Mouse (Mus musculus): ENCODE data around the gene Nrcam. TPM values are rescaled to one million over a fixed set of nuclear protein-coding genes. Genes with fewer than 3 reads are reported as not detected.

Nrcam gene
- polyA plus RNA-seq, 1 experiment from 2014 or later, result 139 TPM

GRCm38 (mm10) chr12:44438884-44439283 is 110.2 kb downstream of the Nrcam start:
- H3K4me1 ChIP-seq (replicated peaks; ENCODE audit: control insufficient read depth, insufficient read depth, low read length), result peaks cover 23% of the 10 kb centered on the region
- no peaks in the 10 kb centered on the region for H3K36me3 ChIP-seq (ENCODE audit: control insufficient read depth, insufficient read depth)
- peak overlapping the region; percentile 4 for H3K4me2 ChIP-seq (ENCODE audit: low read length)
- H3K9ac ChIP-seq (replicated peaks; ENCODE audit: low read depth, low read length), result peak overlapping the region; percentile 5; the same call in 1 of the 2 replicates
- H3K9me3 ChIP-seq (ENCODE audit: control insufficient read depth, low read length), result no peaks in the 10 kb centered on the region
- WGBS, result 7% methylated on average over 8 of the region's 8 CpGs
- no peaks in the 10 kb centered on the region for H3K27me3 ChIP-seq (replicated peaks; ENCODE audit: control insufficient read depth, insufficient read depth, low read length)
- no peak overlapping the region for H3K4me3 ChIP-seq (replicated peaks; ENCODE audit: low read length)
- no peak overlapping the region for H3K27ac ChIP-seq (ENCODE audit: low read length)
- 0 out of 2 replicates have a peak, but pooled peaks have one; percentile 21 for ATAC-seq

GRCm38 (mm10) chr12:44440230-44440629 is 111.5 kb downstream of the Nrcam start:
- Histone ChIP-seq H3K4me2 (ENCODE audit: low read length) (no peak overlapping the region), H3K9me3 (ENCODE audit: control insufficient read depth, low read length) (no peaks in the 10 kb centered on the region), H3K9ac (replicated peaks; ENCODE audit: low read depth, low read length) (no peak overlapping the region), H3K4me3 (replicated peaks; ENCODE audit: low read length) (no peak overlapping the region), H3K27me3 (replicated peaks; ENCODE audit: control insufficient read depth, insufficient read depth, low read length) (no peaks in the 10 kb centered on the region), H3K27ac (ENCODE audit: low read length) (no peak overlapping the region), H3K36me3 (ENCODE audit: control insufficient read depth, insufficient read depth) (no peaks in the 10 kb centered on the region), H3K4me1 (replicated peaks; ENCODE audit: control insufficient read depth, insufficient read depth, low read length) (peaks cover 23% of the 10 kb centered on the region)
- 35% methylated on average over 4 of the region's 4 CpGs for WGBS
- no peak for ATAC-seq

GRCm38 (mm10) chr12:44450930-44451329 is 122.2 kb downstream of the Nrcam start:
- Histone ChIP-seq H3K4me3 (replicated peaks; ENCODE audit: low read length) (no peak overlapping the region), H3K9ac (replicated peaks; ENCODE audit: low read depth, low read length) (no peak overlapping the region), H3K4me1 (replicated peaks; ENCODE audit: control insufficient read depth, insufficient read depth, low read length) (no peaks in the 10 kb centered on the region), H3K9me3 (ENCODE audit: control insufficient read depth, low read length) (no peaks in the 10 kb centered on the region), H3K27me3 (replicated peaks; ENCODE audit: control insufficient read depth, insufficient read depth, low read length) (no peaks in the 10 kb centered on the region), H3K4me2 (ENCODE audit: low read length) (no peak overlapping the region), H3K27ac (ENCODE audit: low read length) (no peak overlapping the region), H3K36me3 (ENCODE audit: control insufficient read depth, insufficient read depth) (no peaks in the 10 kb centered on the region)
- 45% methylated on average over 6 of the region's 6 CpGs for WGBS
- ATAC-seq, result no peak

- no peak overlapping the region for H3K27ac ChIP-seq (ENCODE audit: low read length)
- no peaks in the 10 kb centered on the region for H3K27me3 ChIP-seq (replicated peaks; ENCODE audit: control insufficient read depth, insufficient read depth, low read length)
- H3K36me3 ChIP-seq (ENCODE audit: control insufficient read depth, insufficient read depth), result no peaks in the 10 kb centered on the region
- no peak overlapping the region for H3K9ac ChIP-seq (replicated peaks; ENCODE audit: low read depth, low read length)
- no peak for ATAC-seq
- H3K9me3 ChIP-seq (ENCODE audit: control insufficient read depth, low read length), result no peaks in the 10 kb centered on the region
- 67% methylated on average over 1 of the region's 1 CpGs for WGBS
- H3K4me2 ChIP-seq (ENCODE audit: low read length), result no peak overlapping the region
- no peak overlapping the region for H3K4me3 ChIP-seq (replicated peaks; ENCODE audit: low read length)
- H3K4me1 ChIP-seq (replicated peaks; ENCODE audit: control insufficient read depth, insufficient read depth, low read length), result no peaks in the 10 kb centered on the region
Observed at GRCm38 (mm10) chr12:44451742-44452141, 123.1 kb downstream of the Nrcam start.

- Histone ChIP-seq H3K4me1 (replicated peaks; ENCODE audit: control insufficient read depth, insufficient read depth, low read length) (no peaks in the 10 kb centered on the region), H3K9ac (replicated peaks; ENCODE audit: low read depth, low read length) (no peak overlapping the region), H3K36me3 (ENCODE audit: control insufficient read depth, insufficient read depth) (no peaks in the 10 kb centered on the region), H3K9me3 (ENCODE audit: control insufficient read depth, low read length) (no peaks in the 10 kb centered on the region), H3K27me3 (replicated peaks; ENCODE audit: control insufficient read depth, insufficient read depth, low read length) (no peaks in the 10 kb centered on the region), H3K4me3 (replicated peaks; ENCODE audit: low read length) (no peak overlapping the region), H3K4me2 (ENCODE audit: low read length) (no peak overlapping the region), H3K27ac (ENCODE audit: low read length) (no peak overlapping the region)
- 91% methylated on average over 4 of the region's 4 CpGs for WGBS
- ATAC-seq, result no peak
Observed at GRCm38 (mm10) chr12:44453791-44454190, 125.1 kb downstream of the Nrcam start.

GRCm38 (mm10) chr12:44457961-44458360 is 129.3 kb downstream of the Nrcam start:
- H3K4me2 ChIP-seq (ENCODE audit: low read length), result no peak overlapping the region
- H3K27me3 ChIP-seq (replicated peaks; ENCODE audit: control insufficient read depth, insufficient read depth, low read length), result no peaks in the 10 kb centered on the region
- no peaks in the 10 kb centered on the region for H3K9me3 ChIP-seq (ENCODE audit: control insufficient read depth, low read length)
- no peak for ATAC-seq
- H3K36me3 ChIP-seq (ENCODE audit: control insufficient read depth, insufficient read depth), result no peaks in the 10 kb centered on the region
- H3K4me1 ChIP-seq (replicated peaks; ENCODE audit: control insufficient read depth, insufficient read depth, low read length), result peaks cover 7% of the 10 kb centered on the region
- no peak overlapping the region for H3K4me3 ChIP-seq (replicated peaks; ENCODE audit: low read length)
- H3K9ac ChIP-seq (replicated peaks; ENCODE audit: low read depth, low read length), result no peak overlapping the region
- H3K27ac ChIP-seq (ENCODE audit: low read length), result no peak overlapping the region
- WGBS, result 77% methylated on average over 4 of the region's 4 CpGs

GRCm38 (mm10) chr12:44462436-44462835 is 133.8 kb downstream of the Nrcam start:
- Histone ChIP-seq H3K27ac (ENCODE audit: low read length) (peak overlapping the region; percentile 9), H3K4me3 (replicated peaks; ENCODE audit: low read length) (no peak overlapping the region), H3K9me3 (ENCODE audit: control insufficient read depth, low read length) (no peaks in the 10 kb centered on the region), H3K9ac (replicated peaks; ENCODE audit: low read depth, low read length) (no peak overlapping the region), H3K27me3 (replicated peaks; ENCODE audit: control insufficient read depth, insufficient read depth, low read length) (no peaks in the 10 kb centered on the region), H3K4me1 (replicated peaks; ENCODE audit: control insufficient read depth, insufficient read depth, low read length) (peaks cover 12% of the 10 kb centered on the region), H3K4me2 (ENCODE audit: low read length) (peak overlapping the region; percentile 6; the same call in 1 of the 2 replicates), H3K36me3 (ENCODE audit: control insufficient read depth, insufficient read depth) (no peaks in the 10 kb centered on the region)
- peak; percentile 87 for ATAC-seq
- 24% methylated on average over 4 of the region's 4 CpGs for WGBS

GRCm38 (mm10) chr12:44462976-44463375 is 134.3 kb downstream of the Nrcam start:
- no peaks in the 10 kb centered on the region for H3K27me3 ChIP-seq (replicated peaks; ENCODE audit: control insufficient read depth, insufficient read depth, low read length)
- peak overlapping the region; percentile 9 for H3K27ac ChIP-seq (ENCODE audit: low read length)
- no peaks in the 10 kb centered on the region for H3K9me3 ChIP-seq (ENCODE audit: control insufficient read depth, low read length)
- H3K9ac ChIP-seq (replicated peaks; ENCODE audit: low read depth, low read length), result no peak overlapping the region
- no peaks in the 10 kb centered on the region for H3K36me3 ChIP-seq (ENCODE audit: control insufficient read depth, insufficient read depth)
- 19% methylated on average over 6 of the region's 6 CpGs for WGBS
- peak; percentile 83 for ATAC-seq
- peaks cover 12% of the 10 kb centered on the region for H3K4me1 ChIP-seq (replicated peaks; ENCODE audit: control insufficient read depth, insufficient read depth, low read length)
- peak overlapping the region; percentile 6; the same call in 1 of the 2 replicates for H3K4me2 ChIP-seq (ENCODE audit: low read length)
- no peak overlapping the region for H3K4me3 ChIP-seq (replicated peaks; ENCODE audit: low read length)

- H3K4me3 ChIP-seq (replicated peaks; ENCODE audit: low read length), result no peak overlapping the region
- 73% methylated on average over 5 of the region's 5 CpGs for WGBS
Observed at GRCm38 (mm10) chr12:44471073-44471472, 142.4 kb downstream of the Nrcam start.

GRCm38 (mm10) chr12:44475355-44475754 is 146.7 kb downstream of the Nrcam start:
- Histone ChIP-seq H3K36me3 (ENCODE audit: control insufficient read depth, insufficient read depth) (no peaks in the 10 kb centered on the region), H3K9ac (replicated peaks; ENCODE audit: low read depth, low read length) (no peak overlapping the region), H3K4me1 (replicated peaks; ENCODE audit: control insufficient read depth, insufficient read depth, low read length) (peaks cover 8% of the 10 kb centered on the region), H3K27me3 (replicated peaks; ENCODE audit: control insufficient read depth, insufficient read depth, low read length) (no peaks in the 10 kb centered on the region), H3K9me3 (ENCODE audit: control insufficient read depth, low read length) (no peaks in the 10 kb centered on the region), H3K4me3 (replicated peaks; ENCODE audit: low read length) (no peak overlapping the region), H3K27ac (ENCODE audit: low read length) (no peak overlapping the region), H3K4me2 (ENCODE audit: low read length) (no peak overlapping the region)
- no peak for ATAC-seq

More at GRCm38 (mm10) chr12:44471073-44471472, 142.4 kb downstream of the Nrcam start:
- no peaks in the 10 kb centered on the region for H3K27me3 ChIP-seq (replicated peaks; ENCODE audit: control insufficient read depth, insufficient read depth, low read length)
- ATAC-seq, result no peak
- H3K4me1 ChIP-seq (replicated peaks; ENCODE audit: control insufficient read depth, insufficient read depth, low read length), result no peaks in the 10 kb centered on the region
- H3K4me2 ChIP-seq (ENCODE audit: low read length), result no peak overlapping the region
- no peaks in the 10 kb centered on the region for H3K36me3 ChIP-seq (ENCODE audit: control insufficient read depth, insufficient read depth)
- H3K27ac ChIP-seq (ENCODE audit: low read length), result no peak overlapping the region
- no peak overlapping the region for H3K9ac ChIP-seq (replicated peaks; ENCODE audit: low read depth, low read length)
- H3K9me3 ChIP-seq (ENCODE audit: control insufficient read depth, low read length), result no peaks in the 10 kb centered on the region
